In the genomic region with DNA sequence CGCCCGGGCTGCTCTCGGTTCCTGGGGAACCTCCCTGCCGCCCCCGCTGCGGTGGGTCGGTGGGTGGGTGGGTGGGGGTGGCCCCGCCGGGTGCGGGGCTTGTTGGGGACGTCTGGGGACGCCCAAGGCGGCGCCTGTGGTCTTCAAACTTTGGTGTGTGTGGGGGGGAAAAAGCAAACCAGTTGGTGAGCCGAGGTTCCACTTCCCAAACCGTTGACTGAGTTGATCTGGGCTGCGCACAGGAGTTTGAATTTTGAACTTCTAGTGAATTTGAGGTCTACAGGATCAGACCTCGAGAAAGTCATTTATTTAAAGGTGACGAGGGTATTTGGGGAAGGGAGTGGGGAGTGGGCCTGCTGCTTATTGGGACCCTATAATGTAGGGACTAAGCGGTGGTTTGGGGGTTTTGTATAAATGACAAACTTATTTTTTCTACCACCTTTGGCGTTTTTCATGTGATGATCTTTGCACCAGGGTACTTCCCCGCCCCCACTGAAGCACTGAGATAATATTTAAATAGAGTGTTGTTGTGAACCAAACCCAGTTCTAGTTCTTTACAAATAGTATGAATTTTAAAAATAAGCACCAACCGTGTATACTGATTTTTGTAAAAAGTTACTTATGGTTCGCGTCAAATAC, we compare ENCODE assay signal across 8 mouse cellular contexts. TPM values are rescaled to one million over a fixed set of nuclear protein-coding genes. Genes with fewer than 3 reads are reported as not detected.
DNase-seq lines count a peak whose midpoint lies in the region; ATAC-seq and TF ChIP-seq lines count a peak whose summit lies in the region.

No protein-coding gene starts in this region.

- 0 out of 2 replicates have a peak, but pooled peaks cover 3% of the 10 kb centered on the region for H3K36me3 ChIP-seq in heart, embryonic 14.5 days (ENCODE audit: control insufficient read depth, insufficient read depth, low read length)
- peaks cover 0 to 14% of the 10 kb centered on the region in 2 experiments; a peak in 3 of 4 replicates for H3K36me3 ChIP-seq in MEL (ENCODE audit: control insufficient read depth in 1 of 2, insufficient read depth in 2 of 2, low read length in 2 of 2)
- H3K36me3 ChIP-seq in hindbrain, embryonic 14.5 days (replicated peaks; ENCODE audit: control insufficient read depth, insufficient read depth) = no peaks in the 10 kb centered on the region
- H3K36me3 ChIP-seq in midbrain, embryonic 11.5 days (ENCODE audit: control insufficient read depth, insufficient read depth, low read length) = no peaks in the 10 kb centered on the region

- no peaks in the 10 kb centered on the region for H3K9me3 ChIP-seq in heart, embryonic 14.5 days (ENCODE audit: control insufficient read depth, low read length)
- H3K9me3 ChIP-seq in MEL (replicated peaks; ENCODE audit: insufficient read depth, low read length) = no peaks in the 10 kb centered on the region
- H3K9me3 ChIP-seq in hindbrain, embryonic 14.5 days (ENCODE audit: control insufficient read depth, low read length) = no peaks in the 10 kb centered on the region
- no peaks in the 10 kb centered on the region for H3K9me3 ChIP-seq in midbrain, embryonic 11.5 days (ENCODE audit: control insufficient read depth, low read length)

- no peak for TF ChIP-seq POLR2A in MEL (IDR thresholded peaks at IDR 0.05; ENCODE audit: control insufficient read depth in 1 of 2, insufficient read depth in 1 of 2, low read depth in 1 of 2, low read length in 2 of 2, poor library complexity in 1 of 2)

- no peak for DNase-seq in heart, postnatal 10 days
- DNase-seq in MEL (ENCODE audit: low read depth, low spot score) = peak; percentile 59
- no peak for DNase-seq in hindbrain, embryonic 14.5 days (ENCODE audit: low spot score)
- peak; percentile 88 for DNase-seq in midbrain, embryonic 11.5 days (ENCODE audit: low spot score, missing footprints)
- DNase-seq in cerebellum, adult 11-12 months = no peak
- DNase-seq in retina, postnatal 1 day = no peak
- DNase-seq in left cerebral cortex, postnatal 4 days = no peak

- H3K4me2 ChIP-seq in heart, embryonic 14.5 days (ENCODE audit: low read length) = peak overlapping the region; percentile 96
- peak overlapping the region; percentile 75 for H3K4me2 ChIP-seq in hindbrain, embryonic 14.5 days (replicated peaks)
- peak overlapping the region; percentile 76 for H3K4me2 ChIP-seq in midbrain, embryonic 11.5 days

- H3K9ac ChIP-seq in heart, embryonic 14.5 days (ENCODE audit: low read length) = peak overlapping the region; percentile 92
- peak overlapping the region; percentile 90 for H3K9ac ChIP-seq in MEL (ENCODE audit: control insufficient read depth, low read depth, low read length, poor library complexity, severe bottlenecking)
- H3K9ac ChIP-seq in hindbrain, embryonic 14.5 days = peak overlapping the region; percentile 72
- peak overlapping the region; percentile 84 for H3K9ac ChIP-seq in midbrain, embryonic 11.5 days (ENCODE audit: low read length)

- no peaks in the 10 kb centered on the region for H3K27me3 ChIP-seq in heart, embryonic 14.5 days (ENCODE audit: control insufficient read depth, insufficient read depth, low read length)
- H3K27me3 ChIP-seq in MEL (ENCODE audit: control insufficient read depth in 1 of 2, insufficient read depth in 2 of 2, low read length in 2 of 2) = no peaks in the 10 kb centered on the region
- H3K27me3 ChIP-seq in hindbrain, embryonic 14.5 days (ENCODE audit: control insufficient read depth, insufficient read depth, low read length) = no peaks in the 10 kb centered on the region
- no peaks in the 10 kb centered on the region for H3K27me3 ChIP-seq in midbrain, embryonic 11.5 days (ENCODE audit: control insufficient read depth, insufficient read depth, low read length)

- no peak for TF ChIP-seq CTCF in MEL (IDR thresholded peaks at IDR 0.05 in 2 of 3, conservative IDR thresholded peaks at IDR 0.05 in 1 of 3; ENCODE audit: control insufficient read depth in 1 of 3, insufficient read depth in 1 of 3, low read depth in 2 of 3, low read length in 3 of 3, poor library complexity in 1 of 3, severe bottlenecking in 1 of 3)

- intact Hi-C loops in heart, postnatal 10 days (cut with DNase I) = loop anchor here (5.0 kb wide), 1 partner anchor 72 kb away; the partner anchor contains the start of gene Scamp1
- intact Hi-C loops in left cerebral cortex, postnatal 4 days (cut with DNase I) = no loop called here

- ATAC-seq in heart, embryonic 14.5 days (ENCODE audit: insufficient number of reproducible peaks, insufficient read depth, low FRiP score, low read depth) = 0 out of 2 replicates have a peak, but pooled peaks have one; percentile 9
- no peak for ATAC-seq in hindbrain, embryonic 14.5 days (ENCODE audit: low FRiP score)
- peak; percentile 51 for ATAC-seq in midbrain, embryonic 11.5 days (ENCODE audit: low FRiP score)

- H3K79me2 ChIP-seq in MEL (ENCODE audit: control insufficient read depth, insufficient read depth, low read length, poor library complexity) = peaks cover 34% of the 10 kb centered on the region

- H3K4me3 ChIP-seq in heart, embryonic 14.5 days (ENCODE audit: control insufficient read depth in 1 of 2, insufficient read depth in 1 of 2, low read depth in 1 of 2, low read length in 2 of 2) = peak overlapping the region; percentile 80 to 92
- H3K4me3 ChIP-seq in MEL (ENCODE audit: control insufficient read depth in 1 of 2, insufficient read depth in 1 of 2, low read depth in 2 of 2, low read length in 2 of 2) = peak overlapping the region; percentile 79 to 100
- H3K4me3 ChIP-seq in hindbrain, embryonic 14.5 days (replicated peaks; ENCODE audit: low read length) = peak overlapping the region; percentile 67
- peak overlapping the region; percentile 84 for H3K4me3 ChIP-seq in midbrain, embryonic 11.5 days (ENCODE audit: low read depth, low read length)

- H3K27ac ChIP-seq in heart, embryonic 14.5 days (replicated peaks in 1 of 2; ENCODE audit: control insufficient read depth in 1 of 2, insufficient read depth in 1 of 2, low read depth in 2 of 2, low read length in 2 of 2) = peak overlapping the region in 1 of 2 experiments; percentile 92; a peak in 2 of 4 replicates
- peak overlapping the region; percentile 51 for H3K27ac ChIP-seq in MEL (ENCODE audit: control insufficient read depth, low read depth, low read length)
- peak overlapping the region; percentile 71 for H3K27ac ChIP-seq in hindbrain, embryonic 14.5 days
- peak overlapping the region; percentile 57; the same call in 1 of the 2 replicates for H3K27ac ChIP-seq in midbrain, embryonic 11.5 days (ENCODE audit: low read depth, low read length)

- no peak for TF ChIP-seq EP300 in MEL (IDR thresholded peaks at IDR 0.05; ENCODE audit: low read depth in 1 of 2, low read length in 2 of 2)

- TF ChIP-seq RAD21 in MEL (IDR thresholded peaks at IDR 0.05; ENCODE audit: low read depth, low read length) = no peak

- WGBS in heart, embryonic 14.5 days = 17% methylated on average over 25 of the region's 25 CpGs
- WGBS in hindbrain, embryonic 14.5 days = 22% methylated on average over 22 of the region's 25 CpGs
- WGBS in midbrain, embryonic 11.5 days = 24% methylated on average over 19 of the region's 25 CpGs

- peaks cover 3 to 14% of the 10 kb centered on the region in 2 experiments for H3K4me1 ChIP-seq in heart, embryonic 14.5 days (ENCODE audit: control insufficient read depth in 2 of 2, insufficient read depth in 2 of 2, low read length in 2 of 2)
- H3K4me1 ChIP-seq in MEL (ENCODE audit: control insufficient read depth in 1 of 2, insufficient read depth in 2 of 2, low read length in 2 of 2) = peaks cover under 1 to 8% of the 10 kb centered on the region in 2 experiments; a peak in 3 of 4 replicates
- peaks cover 16% of the 10 kb centered on the region for H3K4me1 ChIP-seq in hindbrain, embryonic 14.5 days (replicated peaks; ENCODE audit: control insufficient read depth, insufficient read depth, low read length)
- peaks cover 7% of the 10 kb centered on the region; the same call in 1 of the 2 replicates for H3K4me1 ChIP-seq in midbrain, embryonic 11.5 days (ENCODE audit: control insufficient read depth, insufficient read depth, low read length)

TF ChIP-seq in MEL, 35 proteins besides CTCF, POLR2A, EP300 and RAD21:
- TF ChIP-seq MYC (IDR thresholded peaks at IDR 0.05; ENCODE audit: low read depth, low read length) (no peak), NRF1 (IDR thresholded peaks at IDR 0.05; ENCODE audit: insufficient read depth, low read depth, low read length, poor library complexity, severe bottlenecking) (0 out of 2 replicates have a peak, but pooled peaks have one; percentile 10)

RNA-seq across cellular contexts. Expression of gene Ap3b1, which starts 0.6 kb away (rescaled TPM):
- polyA plus RNA-seq in heart, embryonic 14.5 days (2014; fragmentation: Nextera tagmentation; extraction: Ambion mirVana) = 34.4 and 35.5 TPM in 2 replicates
- total RNA-seq in heart, postnatal 10 days (2021) = 10 to 100 TPM; 27.7 to 32.7 TPM
- total RNA-seq in MEL (2012; rRNA removed) = 36.7 and 42.9 TPM in 2 replicates
- 10 to 100 TPM in 1 of 2 experiments, not detected in 1; 74.5 TPM for polyA plus RNA-seq in MEL (2012; ENCODE audit: insufficient read depth in 1 of 2, insufficient read length in 2 of 2, low read depth in 1 of 2, low replicate concordance in 2 of 2, missing spikeins in 1 of 2)
- 27.3 and 32.6 TPM in 2 replicates for polyA plus RNA-seq in hindbrain, embryonic 14.5 days (2014; fragmentation: Nextera tagmentation; extraction: Ambion mirVana)
- 39.0 and 42.6 TPM in 2 replicates for polyA plus RNA-seq in midbrain, embryonic 11.5 days (2014; fragmentation: Nextera tagmentation; extraction: Ambion mirVana)
- total RNA-seq in left cerebral cortex, postnatal 4 days (2021) = 10 to 100 TPM; 40.5 to 41.1 TPM

Comparison
In these comparisons a context has a peak if more than half of its experiments do, and no peak if none do; other contexts are left out.
1. DNase-seq: peak in MEL (single experiment) and midbrain, embryonic 11.5 days (single experiment); none in heart, postnatal 10 days (0 of 2), hindbrain, embryonic 14.5 days (single experiment), cerebellum, adult 11-12 months (single experiment), retina, postnatal 1 day (single experiment) and left cerebral cortex, postnatal 4 days (single experiment).
2. Peak in every context shown above with its lines, with median percentiles within 50 percentile points of each other: H3K4me2 ChIP-seq, H3K4me3 ChIP-seq and H3K9ac ChIP-seq.